Mouse (Mus musculus) left cerebral cortex, adult 9 months (tissue): Measurements from ENCODE around the gene Gm26661.

ENCODE experiments used
- DNase-seq, 2 experiments: peaks; one replicate each; pipeline ENCODE4 v3.0.0; 2022; ENCODE audit warnings: low spot score in 2 of 2

Gm26661 gene

GRCm38 (mm10) chr14:7791532-7792159 is at the start of gene Gm26661:
Gm26661 (plus strand) TSS chr14:7791587.
- DNase-seq, result peak in 1 of 2 experiments; percentile 33

GRCm38 (mm10) chr14:7748944-7749763 is 42.2 kb upstream of the Gm26661 start:
- peak in 1 of 2 experiments; percentile 44 for DNase-seq

DNA sequence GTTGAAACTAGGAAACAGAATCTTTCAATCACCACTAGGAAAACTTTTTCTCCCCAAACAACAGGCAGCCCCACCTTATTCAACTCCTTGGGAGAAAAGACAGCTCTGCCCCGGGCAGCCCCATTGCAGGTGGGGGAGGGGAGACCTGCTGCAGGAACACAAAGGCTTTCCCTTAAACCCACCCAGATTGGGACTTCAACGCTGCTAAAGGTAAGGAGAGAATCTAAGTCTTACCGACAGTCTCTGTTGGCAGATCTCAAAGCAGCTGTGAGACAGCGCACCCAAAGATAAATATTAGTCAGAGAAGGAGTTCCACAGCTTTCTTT is 41.7 kb upstream of the Gm26661 start:
- DNase-seq, result no peak

DNA sequence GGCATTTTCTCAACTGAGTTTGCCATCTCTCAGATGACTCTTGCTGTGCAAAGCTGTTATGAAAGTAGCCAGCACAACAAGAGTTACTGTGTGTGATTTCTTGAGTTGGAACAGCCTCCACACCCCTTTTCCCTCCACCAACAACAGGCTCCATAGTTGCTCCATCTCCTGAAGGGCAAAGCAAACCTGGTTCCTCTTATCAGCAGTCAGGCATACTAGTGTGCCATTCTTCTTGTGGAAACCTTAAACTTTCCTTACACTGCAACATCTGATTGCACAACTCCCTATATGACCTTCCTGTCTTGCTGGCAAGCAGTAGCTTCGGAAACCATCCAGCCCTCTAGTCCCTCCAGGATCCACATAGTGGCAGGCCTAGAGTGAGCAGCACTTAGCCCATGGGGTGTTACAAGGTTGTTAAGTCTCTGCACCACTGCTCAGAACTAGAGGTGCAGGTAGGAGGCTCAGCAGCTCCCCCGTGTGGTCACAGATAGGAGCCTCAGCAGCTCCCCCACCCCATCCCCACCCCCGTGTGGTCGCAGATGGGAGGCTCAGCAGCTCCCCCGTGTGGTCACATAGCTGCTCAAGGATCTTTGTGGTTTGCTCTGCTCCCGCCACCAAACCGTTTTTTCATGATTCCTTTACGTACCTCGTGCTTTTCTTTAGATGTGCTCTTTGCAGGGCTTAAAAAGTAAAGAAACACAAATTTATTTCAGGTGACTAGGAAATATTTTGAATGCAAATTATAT is 25.6 kb upstream of the Gm26661 start:
- peak in 1 of 2 experiments; percentile 75 for DNase-seq

- peak in 1 of 2 experiments; percentile 30 for DNase-seq
Observed at GRCm38 (mm10) chr14:7773714-7774389, 17.5 kb upstream of the Gm26661 start.

GRCm38 (mm10) chr14:7786073-7786472 is 5.3 kb upstream of the Gm26661 start:
- no peak for DNase-seq

GRCm38 (mm10) chr14:7789266-7790030 is 1.9 kb upstream of the Gm26661 start:
- no peak for DNase-seq

GRCm38 (mm10) chr14:7791061-7791531 is 291 bp upstream of the Gm26661 start:
- DNase-seq, result no peak

- no peak for DNase-seq
Observed at GRCm38 (mm10) chr14:7795961-7796360, 4.6 kb downstream of the Gm26661 start.

DNA sequence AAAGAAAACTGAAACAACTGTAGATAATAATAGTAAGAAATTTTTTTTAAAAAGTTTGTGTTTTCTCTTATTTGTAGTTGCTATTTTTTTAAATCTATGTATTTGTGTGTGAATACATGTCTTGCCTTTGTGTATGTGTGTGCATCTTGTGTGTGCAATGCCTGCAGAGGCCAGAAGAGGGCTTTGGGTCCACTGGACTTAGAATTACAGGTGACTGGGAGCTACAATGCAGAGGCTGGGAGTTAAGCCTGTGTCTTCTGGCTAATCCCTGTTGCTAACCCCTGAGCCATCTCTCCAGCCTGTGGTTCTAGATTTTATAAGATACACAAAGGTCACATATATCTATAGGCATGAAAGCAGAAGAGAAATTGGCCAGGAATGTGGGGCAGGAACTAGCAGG is 9.2 kb downstream of the Gm26661 start:
- no peak for DNase-seq

DNA sequence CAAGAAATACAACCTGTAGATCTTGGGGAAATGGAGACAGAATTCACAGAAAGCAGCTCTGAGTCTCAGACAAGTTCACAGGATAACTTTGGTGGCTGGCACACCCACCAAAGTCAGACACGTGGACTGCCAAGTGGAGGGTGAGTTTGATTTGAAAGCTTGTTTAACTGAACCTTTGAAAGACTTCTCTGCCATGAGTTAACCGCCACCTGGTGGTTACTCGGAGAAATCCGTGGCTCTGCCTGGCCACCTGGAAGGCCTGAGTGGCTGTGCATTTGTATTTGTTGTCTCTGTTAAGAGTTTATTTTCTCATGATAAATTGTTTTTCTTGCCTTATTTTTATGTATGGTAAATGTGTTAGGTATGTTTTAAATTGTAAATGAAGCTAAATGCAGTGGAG is 10.4 kb downstream of the Gm26661 start:
- DNase-seq, result peak in 1 of 2 experiments; percentile 44

DNA sequence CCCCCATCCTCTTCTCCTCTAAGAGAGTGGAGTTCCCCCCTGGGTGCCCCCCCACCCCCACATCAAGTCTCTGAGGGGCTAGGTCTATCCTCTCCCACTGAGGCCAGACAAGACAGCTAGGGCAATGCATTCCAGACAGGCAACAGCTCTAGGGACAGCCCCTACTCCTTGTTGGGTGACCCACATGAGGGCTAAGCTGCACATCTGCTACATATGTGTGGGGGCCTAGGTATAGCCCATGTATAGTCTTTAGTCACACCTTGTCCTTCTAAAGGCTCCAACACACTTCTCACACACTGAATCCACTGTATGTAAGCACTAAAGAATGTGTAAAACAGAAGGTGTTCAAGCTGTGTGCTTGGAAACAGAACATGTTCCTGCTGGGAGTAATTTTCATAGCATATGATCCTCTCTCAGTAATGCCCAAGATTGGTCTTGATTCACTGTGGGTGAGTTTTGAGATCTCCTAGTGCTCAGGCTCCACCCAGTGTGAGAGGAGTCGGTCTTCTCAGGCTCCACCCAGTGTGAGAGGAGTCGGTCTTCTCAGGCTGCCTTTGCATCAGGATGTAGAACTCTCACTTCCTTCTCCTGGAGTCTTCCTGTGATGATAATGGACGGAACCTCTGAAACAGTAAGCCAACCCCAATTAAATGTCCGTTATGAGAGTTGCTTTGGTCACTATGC is 12.6 kb downstream of the Gm26661 start:
- no peak for DNase-seq

GRCm38 (mm10) chr14:7804558-7804905 is 13.1 kb downstream of the Gm26661 start:
- DNase-seq, result no peak

DNA sequence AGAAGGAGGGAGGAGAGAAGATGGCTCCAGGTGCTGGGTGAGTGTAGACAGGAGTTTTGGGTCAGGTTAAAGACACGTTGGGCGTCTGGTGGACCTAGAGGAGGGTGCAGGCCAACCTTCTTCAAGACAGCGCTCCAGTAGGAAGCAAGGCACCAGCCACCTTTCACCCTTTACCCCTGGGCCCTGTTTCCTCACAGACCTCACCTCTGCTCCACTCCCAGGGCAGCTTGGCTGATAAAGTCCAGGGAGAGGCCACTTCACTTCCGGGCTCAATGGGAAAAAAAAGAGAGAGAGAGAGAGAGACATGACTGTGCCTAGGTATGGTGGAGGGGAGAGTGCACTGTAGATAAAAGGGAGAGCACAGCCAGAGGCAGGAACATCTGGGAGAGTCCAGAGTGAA is 16.3 kb downstream of the Gm26661 start:
- no peak for DNase-seq

GRCm38 (mm10) chr14:7808501-7808981 is 17.2 kb downstream of the Gm26661 start:
- no peak for DNase-seq

GRCm38 (mm10) chr14:7809043-7809955 is 17.9 kb downstream of the Gm26661 start:
- DNase-seq, result no peak

DNA sequence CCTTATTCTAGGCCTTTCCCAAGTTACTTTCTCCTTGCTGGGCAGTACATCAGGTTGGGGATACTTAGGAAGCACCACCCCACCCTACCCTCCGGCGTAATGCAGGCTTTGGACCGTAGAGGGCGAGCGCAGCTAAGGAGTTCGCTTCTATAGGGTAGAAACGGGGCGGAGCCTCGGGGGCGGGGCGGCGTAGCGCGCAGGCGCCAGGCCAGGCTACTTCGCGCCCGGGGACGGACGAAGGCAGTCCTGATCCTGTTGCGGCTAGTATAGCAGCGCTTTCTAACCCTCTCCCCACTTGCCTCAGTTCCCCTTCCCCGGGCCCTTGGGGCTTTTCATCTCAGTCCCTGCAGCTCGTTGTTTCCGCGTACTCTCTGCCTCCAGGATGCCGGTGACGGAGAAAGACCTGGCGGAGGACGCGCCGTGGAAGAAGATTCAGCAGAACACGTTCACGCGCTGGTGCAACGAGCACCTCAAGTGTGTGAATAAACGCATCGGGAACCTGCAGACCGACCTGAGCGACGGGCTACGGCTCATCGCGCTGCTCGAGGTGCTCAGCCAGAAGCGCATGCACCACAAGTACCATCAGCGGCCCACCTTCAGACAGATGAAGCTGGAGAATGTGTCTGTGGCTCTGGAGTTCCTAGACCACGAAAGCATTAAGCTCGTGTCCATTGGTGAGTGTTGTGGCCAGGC is 26.5 kb downstream of the Gm26661 start, which contains the start of gene Flnb:
Gene Flnb (plus strand): TSS at position 188 of the 693 bp plus-strand sequence.
- DNase-seq, result peak; percentile 84 to 98

DNA sequence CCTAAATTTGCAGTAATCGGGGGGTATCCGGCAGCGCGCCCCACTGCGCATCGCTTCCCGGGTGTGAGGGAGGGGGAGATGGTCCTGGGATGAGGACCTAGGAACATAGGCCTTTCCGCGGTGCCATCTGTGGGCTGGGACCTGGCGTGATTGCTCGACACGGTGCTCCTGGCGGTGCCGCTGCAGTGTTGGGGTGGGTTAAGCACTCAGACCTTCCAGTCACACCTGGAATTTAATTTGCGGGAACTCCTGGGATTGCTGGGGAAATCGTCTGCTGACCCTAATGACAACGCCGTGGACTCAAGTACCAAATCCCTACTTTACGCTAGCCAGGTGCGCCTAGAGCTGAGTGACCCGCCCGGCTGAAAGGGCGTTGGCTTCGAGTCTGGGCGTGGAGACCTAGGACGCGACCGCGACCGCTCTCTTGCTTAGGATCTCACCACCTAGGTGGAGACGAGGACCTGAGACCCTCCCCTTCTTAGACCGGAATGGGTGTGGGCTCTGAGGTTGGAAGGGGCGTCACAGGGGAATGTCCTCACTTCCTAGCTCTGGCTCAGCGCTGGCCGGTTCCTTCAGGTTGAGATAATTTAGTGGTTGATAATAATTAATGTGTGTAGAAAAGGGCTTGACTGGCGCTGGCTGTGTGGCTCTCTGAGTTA is 27.2 kb downstream of the Gm26661 start:
- no peak for DNase-seq
